Mouse (Mus musculus): Measurements from ENCODE around the gene Tubb1.

The Tubb1 gene

DNA sequence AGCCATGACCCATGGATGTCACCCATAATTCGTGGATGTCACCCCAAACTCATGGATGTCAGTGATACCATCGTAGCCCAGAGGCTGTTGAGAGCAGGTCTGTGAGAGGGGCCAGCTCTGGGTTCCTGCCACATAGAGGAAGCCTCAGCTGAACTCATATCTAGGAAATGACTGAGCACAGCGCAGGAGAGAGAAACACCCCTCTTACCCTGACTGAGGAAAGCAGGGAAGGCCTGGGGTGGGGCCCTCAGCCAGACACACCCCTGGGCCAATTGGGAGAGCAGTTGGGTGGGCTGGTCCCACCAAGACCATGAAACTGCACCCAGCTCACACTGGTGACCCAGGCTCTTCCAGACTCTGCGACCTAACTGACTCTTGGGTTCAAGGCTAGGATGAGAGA, at the start of gene Tubb1:
TSS of gene Tubb1 (plus strand) at position 343 of the 400 bp plus-strand sequence.
- no peak for DNase-seq (ENCODE audit: low spot score)

- no peak for DNase-seq (ENCODE audit: low spot score)
Observed at GRCm38 (mm10) chr2:174410222-174410621, 40.3 kb upstream of the Tubb1 start.

DNA sequence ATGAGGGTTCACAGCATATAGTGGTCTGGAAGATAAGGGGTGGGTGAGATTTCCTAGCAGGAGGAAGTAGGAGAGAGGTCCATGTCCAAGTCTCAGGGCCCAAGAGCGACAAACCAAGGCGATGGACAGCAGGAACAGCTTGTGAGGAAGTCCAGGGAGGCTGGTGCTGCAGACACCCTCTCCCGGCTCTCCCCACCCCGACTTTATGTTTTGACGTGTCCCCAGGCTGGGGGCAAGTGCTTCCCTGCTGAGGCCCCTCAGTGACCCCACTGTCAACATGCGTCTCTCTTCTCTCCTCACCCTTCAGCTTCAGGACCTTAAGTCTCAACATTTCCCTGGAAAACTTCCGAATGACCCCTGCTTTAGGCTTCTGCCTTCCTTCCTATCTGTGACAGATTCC, 37.4 kb upstream of the Tubb1 start:
- no peak for DNase-seq (ENCODE audit: low spot score)

DNA sequence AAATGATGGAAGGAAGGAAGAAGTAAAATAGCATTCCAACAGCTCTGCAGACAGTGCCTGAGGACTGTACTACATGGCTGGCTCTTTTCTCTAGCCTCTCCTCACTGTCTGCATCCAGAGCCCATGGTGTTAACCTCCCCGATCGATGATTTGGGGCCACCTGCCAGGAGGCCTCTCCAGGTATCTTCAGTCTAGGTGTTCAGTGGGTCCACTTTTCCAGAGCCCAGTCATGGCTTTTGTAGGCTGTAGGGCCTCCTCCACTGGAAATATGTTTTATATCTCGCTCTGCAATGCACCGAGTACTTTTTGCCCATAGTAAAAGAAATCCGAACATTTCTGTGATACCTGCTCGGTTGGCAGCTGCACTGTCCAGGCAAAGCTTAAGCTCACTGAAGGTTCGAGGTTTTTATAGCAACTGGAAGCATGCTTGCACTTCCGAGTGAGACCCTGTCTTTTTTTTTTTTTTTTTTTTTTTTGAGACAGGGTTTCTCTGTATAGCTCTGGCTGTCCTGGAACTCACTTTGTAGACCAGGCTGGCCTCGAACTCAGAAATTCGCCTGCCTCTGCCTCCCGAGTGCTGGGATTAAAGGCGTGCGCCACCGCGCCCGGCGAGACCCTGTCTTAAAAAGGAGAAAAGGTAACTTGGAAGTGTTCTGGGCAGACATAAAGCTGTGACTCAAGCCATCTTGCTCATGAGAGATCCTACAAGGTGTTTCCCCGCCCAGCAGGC, 35.3 kb upstream of the Tubb1 start:
- DNase-seq (ENCODE audit: low spot score) = no peak

GRCm38 (mm10) chr2:174415731-174416310, 34.7 kb upstream of the Tubb1 start, which contains the start of gene Nelfcd:
Nelfcd (plus strand) TSS chr2:174415804.
- peak; percentile 94 for DNase-seq (ENCODE audit: low spot score)

DNA sequence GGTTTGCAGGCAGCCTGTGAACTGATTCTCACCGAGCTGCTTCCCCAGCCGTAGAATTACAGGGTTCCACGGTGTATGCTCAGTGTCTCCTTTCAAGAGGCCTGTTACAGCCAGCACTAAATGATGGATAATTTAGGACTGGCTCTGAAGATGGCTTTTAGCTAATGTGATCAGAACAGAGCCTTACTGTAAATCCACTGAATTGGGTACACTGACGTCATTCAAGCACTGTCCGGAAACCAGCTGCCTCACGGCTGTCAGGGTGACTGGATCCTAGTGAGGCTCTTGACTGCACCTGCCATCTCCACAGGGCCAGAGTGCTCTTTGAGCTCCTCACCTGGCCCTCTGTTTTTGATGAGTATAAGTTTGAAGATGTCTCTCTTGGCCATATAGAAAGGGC, 29.4 kb upstream of the Tubb1 start:
- DNase-seq (ENCODE audit: low spot score) = no peak

DNA sequence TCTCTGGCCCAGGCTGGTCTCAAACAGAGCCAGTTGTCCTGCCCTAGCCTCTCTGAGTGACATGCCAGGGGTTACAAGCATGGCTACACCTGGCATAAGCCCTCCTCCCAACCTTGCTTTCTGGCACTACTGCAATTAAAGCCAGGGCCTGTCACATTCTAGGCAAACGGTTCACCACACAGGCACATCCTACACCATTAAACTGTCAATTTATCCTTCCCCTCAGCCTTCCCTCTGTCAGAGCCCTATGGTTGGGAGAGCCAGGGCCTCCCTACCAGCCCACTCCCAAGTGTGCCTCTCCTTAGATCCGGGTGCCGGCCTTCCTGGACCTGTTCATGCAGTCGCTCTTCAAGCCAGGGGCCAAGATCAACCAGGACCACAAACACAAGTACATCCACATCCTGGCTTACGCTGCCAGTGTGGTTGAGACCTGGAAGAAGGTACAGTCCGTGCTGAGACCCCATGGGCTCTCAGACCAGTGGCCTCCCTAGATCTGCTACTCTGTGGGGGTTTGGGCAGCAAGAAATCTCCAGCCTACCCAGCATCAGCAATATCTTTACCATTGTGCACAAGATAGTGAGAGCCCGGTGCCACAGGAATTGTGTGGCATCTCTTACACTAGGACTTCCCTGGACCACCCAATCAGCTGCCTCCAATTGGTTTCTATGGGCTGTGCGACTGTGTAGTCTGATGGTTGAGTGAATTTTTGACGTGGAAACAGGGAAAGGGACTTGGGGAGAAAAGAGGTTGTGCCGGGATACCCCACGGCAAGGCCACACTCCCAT, 26.0 kb upstream of the Tubb1 start:
- no peak for DNase-seq (ENCODE audit: low spot score)

DNA sequence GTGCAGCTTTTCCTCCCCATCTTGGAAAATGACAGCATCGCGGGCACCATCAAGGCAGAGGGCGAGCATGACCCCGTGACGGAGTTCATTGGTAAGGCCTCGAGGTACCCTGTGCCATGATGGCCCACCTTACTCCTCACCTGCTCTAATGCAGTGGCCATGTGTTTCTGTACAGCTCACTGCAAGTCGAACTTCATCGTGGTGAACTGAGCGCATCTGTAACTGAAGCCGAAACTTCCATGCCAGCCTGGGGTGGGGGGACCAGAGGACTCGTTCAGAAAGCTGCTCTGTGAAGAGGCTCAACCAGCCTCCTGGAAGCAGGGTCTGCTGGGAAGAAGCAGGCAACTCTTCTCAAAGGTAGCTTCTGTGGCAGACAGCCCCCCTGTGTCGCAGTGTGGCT, 23.6 kb upstream of the Tubb1 start:
- no peak for DNase-seq (ENCODE audit: low spot score)

DNA sequence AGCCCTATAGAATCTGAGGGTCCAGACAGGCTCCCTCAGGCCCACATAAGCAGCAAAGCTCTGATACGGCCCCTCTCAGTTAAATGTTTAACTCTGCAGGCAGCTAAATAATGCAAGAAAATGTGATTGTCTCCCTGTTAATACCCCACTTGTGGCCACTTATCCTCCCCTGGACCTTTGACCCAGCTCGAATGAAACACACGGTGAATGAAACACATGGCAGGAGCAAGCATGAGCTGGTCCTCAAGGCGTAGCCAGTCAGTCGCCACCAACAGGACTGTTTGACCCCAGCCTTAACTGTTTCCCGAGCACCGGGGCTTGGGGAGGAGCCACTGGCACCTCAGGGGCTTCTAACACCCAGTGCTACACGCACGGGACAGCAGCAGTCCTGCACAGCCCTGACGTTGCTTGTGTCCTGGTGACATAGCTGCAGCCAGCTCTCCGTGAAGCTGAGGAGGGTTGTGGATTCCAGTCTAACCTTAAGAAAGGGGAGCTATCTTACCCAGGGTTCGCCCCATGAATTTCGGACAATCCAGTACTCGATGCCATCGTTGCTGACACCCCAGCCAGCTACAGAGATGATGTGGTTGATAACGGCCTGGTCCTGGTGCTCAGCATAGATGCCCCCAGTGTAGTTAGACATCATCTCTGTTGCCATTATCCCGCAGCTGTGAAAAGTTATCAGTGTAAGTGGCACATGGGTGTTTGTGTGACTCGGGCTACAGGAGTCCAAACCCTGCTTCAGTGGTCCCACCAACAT, 22.2 kb upstream of the Tubb1 start:
- DNase-seq (ENCODE audit: low spot score) = no peak

- no peak for DNase-seq (ENCODE audit: low spot score)
Observed at GRCm38 (mm10) chr2:174428996-174429591, 21.4 kb upstream of the Tubb1 start.

GRCm38 (mm10) chr2:174434943-174435342, 15.6 kb upstream of the Tubb1 start:
- no peak for DNase-seq (ENCODE audit: low spot score)

DNA sequence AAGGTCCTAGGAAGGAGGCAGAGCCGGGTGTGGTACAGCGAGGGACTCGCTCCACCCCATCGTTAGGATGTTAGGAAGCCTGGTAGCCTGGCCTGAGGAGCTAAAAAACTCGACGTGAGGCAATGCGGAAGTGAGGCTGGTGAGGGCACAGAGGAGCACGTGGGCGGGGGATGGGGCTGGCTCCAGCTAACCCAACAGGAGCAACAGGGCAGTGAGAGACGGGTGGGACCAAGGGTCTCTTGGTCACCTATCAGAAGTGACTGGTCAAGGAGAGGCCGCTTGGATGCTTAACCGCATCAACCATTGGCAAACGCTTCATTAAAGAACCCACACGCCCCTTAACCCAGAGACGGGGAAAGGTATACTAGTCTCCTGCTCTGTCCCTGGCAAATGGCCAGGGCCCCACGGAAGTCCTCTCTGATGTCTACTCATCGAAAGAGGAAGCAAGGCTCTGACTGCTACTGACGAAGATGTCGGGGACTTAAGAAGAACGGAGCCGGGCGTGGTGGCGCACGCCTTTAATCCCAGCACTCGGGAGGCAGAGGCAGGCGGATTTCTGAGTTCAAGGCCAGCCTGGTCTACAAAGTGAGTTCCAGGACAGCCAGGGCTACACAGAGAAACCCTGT, 14.3 kb upstream of the Tubb1 start:
- no peak for DNase-seq (ENCODE audit: low spot score)

GRCm38 (mm10) chr2:174436916-174437696, 13.4 kb upstream of the Tubb1 start:
- no peak for DNase-seq (ENCODE audit: low spot score)

DNA sequence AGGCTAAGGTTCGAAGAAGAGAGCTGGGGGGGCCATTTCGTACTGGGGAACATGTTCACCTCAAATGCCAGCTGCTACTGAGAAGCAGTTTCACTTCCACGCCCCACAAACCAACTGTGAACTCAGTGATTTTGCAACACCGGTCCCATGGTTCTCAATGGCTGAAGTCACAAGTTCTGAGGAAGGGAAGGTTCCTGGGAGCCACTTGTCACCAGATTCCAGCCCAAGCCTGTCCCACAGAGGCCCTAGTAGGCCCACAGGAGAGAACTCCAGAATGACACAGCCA, 12.9 kb upstream of the Tubb1 start:
- no peak for DNase-seq (ENCODE audit: low spot score)

- no peak for DNase-seq (ENCODE audit: low spot score)
Observed at GRCm38 (mm10) chr2:174438181-174438580, 12.3 kb upstream of the Tubb1 start.

DNA sequence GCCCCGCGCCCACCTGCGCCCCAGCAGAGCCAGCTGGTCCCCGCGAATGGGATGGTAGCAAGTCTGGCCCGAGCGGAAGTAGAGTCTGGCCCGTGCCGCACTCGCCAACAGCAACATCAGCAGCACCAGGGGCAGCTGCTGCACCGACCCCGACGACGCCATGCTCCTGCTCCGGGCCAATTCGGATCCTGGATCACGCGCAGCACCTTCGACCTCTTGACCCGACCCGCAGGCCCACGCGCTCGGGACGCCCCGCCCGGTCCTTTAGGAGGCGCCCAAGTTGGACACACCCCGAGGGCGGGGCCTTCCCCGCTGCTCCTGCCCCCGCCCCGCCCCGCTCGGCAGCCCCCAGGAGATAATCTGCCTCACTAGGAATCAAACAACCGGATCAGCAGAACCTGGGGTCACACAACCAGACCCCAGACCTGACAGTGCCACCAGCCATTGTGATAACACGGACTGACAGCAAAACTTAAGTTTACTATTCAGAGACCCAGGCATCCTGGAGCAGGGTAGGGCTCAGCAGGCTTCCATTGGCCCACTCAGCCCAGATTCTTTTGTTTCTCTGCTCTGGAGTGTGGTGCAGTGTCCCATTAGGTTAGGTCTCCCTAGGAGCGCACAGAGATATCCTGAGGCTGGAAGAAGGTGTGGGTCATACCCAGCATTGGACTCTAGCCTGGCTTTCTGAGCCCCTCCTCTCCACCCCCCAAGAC, 11.6 kb upstream of the Tubb1 start, which contains the start of gene Ctsz:
TSS of gene Ctsz (minus strand) at position 303 of the 713 bp plus-strand sequence.
- peak; percentile 75 for DNase-seq (ENCODE audit: low spot score)

GRCm38 (mm10) chr2:174439450-174439838, 11.1 kb upstream of the Tubb1 start:
- no peak for DNase-seq (ENCODE audit: low spot score)

GRCm38 (mm10) chr2:174439961-174440360, 10.5 kb upstream of the Tubb1 start:
- no peak for DNase-seq (ENCODE audit: low spot score)

DNA sequence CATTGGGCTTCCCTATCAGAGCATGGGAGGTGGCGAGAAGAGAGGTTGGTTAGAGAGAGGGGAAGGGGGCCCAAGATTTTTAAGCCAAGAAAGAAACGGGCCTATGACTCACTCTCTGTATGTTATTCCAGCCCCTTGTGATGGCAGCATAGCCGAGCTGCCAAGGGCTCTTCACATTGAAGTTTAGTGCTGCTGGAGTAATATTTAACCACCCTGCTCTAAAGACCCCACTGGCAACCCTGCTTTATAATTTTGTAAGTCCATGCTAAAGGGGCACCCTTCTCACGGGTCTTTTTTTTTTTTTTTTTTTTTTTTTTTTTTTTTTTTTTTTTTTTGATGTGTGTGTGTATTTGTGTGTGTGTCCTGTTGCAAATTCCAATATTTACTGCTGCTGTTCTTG, 8.6 kb upstream of the Tubb1 start:
- no peak for DNase-seq (ENCODE audit: low spot score)

DNA sequence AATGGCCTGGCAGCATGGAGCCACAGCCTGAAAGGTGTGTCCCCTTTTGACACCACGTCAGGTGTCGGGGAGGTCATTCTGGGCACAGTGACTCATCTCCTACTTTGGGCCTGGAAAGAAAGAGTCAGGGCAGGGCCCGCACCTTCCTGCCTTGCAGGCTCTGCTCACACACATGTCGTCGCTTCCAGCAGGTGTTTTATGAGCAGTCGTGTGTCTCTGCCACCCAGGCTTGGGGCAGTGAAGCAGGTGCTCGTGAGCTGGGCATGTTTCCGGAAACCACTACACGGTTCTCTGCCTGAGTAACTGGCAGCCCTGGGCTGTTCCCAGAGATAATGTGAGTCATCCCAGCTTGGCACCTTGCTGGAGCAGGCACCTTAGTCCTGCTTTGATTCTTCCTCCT, 8.0 kb upstream of the Tubb1 start:
- DNase-seq (ENCODE audit: low spot score) = no peak
